Mouse (Mus musculus) small intestine, adult 2 months (tissue): ENCODE results near the gene Rad52.

Experiments used
- CTCF ChIP-seq: fragments of 200-500 bp; IDR thresholded peaks from 2 replicates; pipeline ENCODE4 v1.5.1; 2012; ENCODE audit warnings: low read depth, mild to moderate bottlenecking, control low read depth, inconsistent platforms, low read length, moderate library complexity, mixed read lengths; ENCODE audit not compliant: insufficient replicate concordance, insufficient read length; ENCODE audit errors: extremely low read depth
- POLR2A ChIP-seq: fragments of 200-500 bp; IDR thresholded peaks from 2 replicates; pipeline ENCODE4 v1.6.1; 2012; ENCODE audit warnings: low read depth, mild to moderate bottlenecking, control low read depth, inconsistent platforms, low read length, moderate library complexity

GRCm38 (mm10) chr6:119861519-119861918 is 41.0 kb upstream of the Rad52 start:
- no peak for TF ChIP-seq POLR2A
- TF ChIP-seq CTCF = no peak
